Mouse (Mus musculus) heart, embryonic 13.5 days (tissue): ENCODE measurements around the gene Adam8. TPM values are rescaled to one million over a fixed set of nuclear protein-coding genes. Genes with fewer than 3 reads are reported as not detected.
A peak's percentile ranks its signal among the peaks of the same experiment; 100 is the strongest.

Experiments used
- ATAC-seq: fragments of 200-750 bp; cut with Nextera tagmentation; 2 replicates; pipeline ENCODE4 v1.8.0; 2017; ENCODE audit warnings: moderate TSS enrichment; ENCODE audit not compliant: insufficient number of reproducible peaks, low FRiP score, low TSS enrichment; ENCODE audit errors: extremely low read depth
- H3K27ac ChIP-seq: fragments of 300-500 bp; sonication (generic); replicated peaks from 2 replicates; pipeline ENCODE4 v1.5.1; 2015; ENCODE audit warnings: moderate library complexity, mild to moderate bottlenecking, inconsistent platforms
- H3K27me3 ChIP-seq: fragments of 300-500 bp; sonication (generic); replicated peaks from 2 replicates; pipeline ENCODE4 v1.6.1; 2015; ENCODE audit warnings: mild to moderate bottlenecking, inconsistent platforms
- H3K36me3 ChIP-seq: fragments of 300-500 bp; sonication (generic); 2 replicates; pipeline ENCODE4 v1.6.1; 2015; ENCODE audit warnings: mild to moderate bottlenecking, inconsistent platforms
- H3K4me1 ChIP-seq: fragments of 300-500 bp; sonication (generic); 2 replicates; pipeline ENCODE4 v1.6.1; 2015; ENCODE audit warnings: inconsistent platforms
- H3K4me2 ChIP-seq: fragments of 300-500 bp; sonication (generic); 2 replicates; pipeline ENCODE4 v1.6.1; 2015; ENCODE audit warnings: inconsistent platforms, mild to moderate bottlenecking, moderate library complexity
- H3K4me3 ChIP-seq: fragments of 300-500 bp; sonication (generic); 2 replicates; pipeline ENCODE4 v1.5.1; 2015; ENCODE audit warnings: moderate library complexity, mild to moderate bottlenecking, inconsistent platforms
- H3K9ac ChIP-seq: fragments of 300-500 bp; sonication (generic); 2 replicates; pipeline ENCODE4 v1.6.1; 2015; ENCODE audit warnings: inconsistent platforms, mild to moderate bottlenecking, moderate library complexity
- H3K9me3 ChIP-seq: fragments of 300-500 bp; sonication (generic); 2 replicates; pipeline ENCODE4 v1.6.1; 2016; ENCODE audit warnings: inconsistent platforms
- WGBS: fragments of 180-500 bp; shearing (Covaris S2); methylation state at CpG from one replicate; pipeline ENCODE4 v1.1.7; 2015; ENCODE audit warnings: mixed read lengths; 5-methylcytosine and 5-hydroxymethylcytosine counted together
- polyA plus RNA-seq: library from polyadenylated mRNA; unstranded; fragments of >200 nt; fragmentation: Nextera tagmentation; extraction: Ambion mirVana; gene quantifications from 2 replicates; pipeline ENCODE4 v1.2.1, GENCODE M21; 2015

Adam8 gene
- polyA plus RNA-seq, 1 experiment from 2014 or later: 0.83 TPM

- peak within 1 kb of the TSS; percentile 66 for H3K4me3 ChIP-seq
- 6% methylated on average over 32 of the region's 32 CpGs for WGBS
- H3K27me3 ChIP-seq: peaks cover 68% of the 10 kb centered on the region
- no peaks in the 10 kb centered on the region for H3K36me3 ChIP-seq
- H3K4me2 ChIP-seq: peak within 1 kb of the TSS; percentile 94
- no peaks in the 10 kb centered on the region for H3K9me3 ChIP-seq
- peaks cover 7% of the 10 kb centered on the region for H3K4me1 ChIP-seq
- ATAC-seq: peak; percentile 55
- no peak within 1 kb of the TSS for H3K27ac ChIP-seq
- H3K9ac ChIP-seq: peak within 1 kb of the TSS; percentile 78
Measured at GRCm38 (mm10) chr7:139978278-139978892, 14.0 kb downstream of the Adam8 start, which contains the start of gene 6430531B16Rik. Gene 6430531B16Rik (minus strand): TSS chr7:139978755.

GRCm38 (mm10) chr7:139975471-139975870 lies 16.9 kb downstream of the Adam8 start:
- Histone ChIP-seq H3K9ac (no peak overlapping the region), H3K27ac (no peak overlapping the region), H3K4me3 (no peak overlapping the region), H3K4me1 (peaks cover 7% of the 10 kb centered on the region), H3K27me3 (peaks cover 79% of the 10 kb centered on the region), H3K9me3 (no peaks in the 10 kb centered on the region), H3K36me3 (no peaks in the 10 kb centered on the region), H3K4me2 (no peak overlapping the region)
- 49% methylated on average over 5 of the region's 5 CpGs for WGBS
- ATAC-seq: no peak

GRCm38 (mm10) chr7:139974307-139974706 lies 18.1 kb downstream of the Adam8 start:
- Histone ChIP-seq H3K27ac (no peak overlapping the region), H3K9me3 (no peaks in the 10 kb centered on the region), H3K4me1 (peaks cover 5% of the 10 kb centered on the region), H3K36me3 (no peaks in the 10 kb centered on the region), H3K9ac (no peak overlapping the region), H3K4me3 (no peak overlapping the region), H3K27me3 (peaks cover 76% of the 10 kb centered on the region), H3K4me2 (no peak overlapping the region)
- no peak for ATAC-seq
- 74% methylated on average over 10 of the region's 10 CpGs for WGBS

DNA sequence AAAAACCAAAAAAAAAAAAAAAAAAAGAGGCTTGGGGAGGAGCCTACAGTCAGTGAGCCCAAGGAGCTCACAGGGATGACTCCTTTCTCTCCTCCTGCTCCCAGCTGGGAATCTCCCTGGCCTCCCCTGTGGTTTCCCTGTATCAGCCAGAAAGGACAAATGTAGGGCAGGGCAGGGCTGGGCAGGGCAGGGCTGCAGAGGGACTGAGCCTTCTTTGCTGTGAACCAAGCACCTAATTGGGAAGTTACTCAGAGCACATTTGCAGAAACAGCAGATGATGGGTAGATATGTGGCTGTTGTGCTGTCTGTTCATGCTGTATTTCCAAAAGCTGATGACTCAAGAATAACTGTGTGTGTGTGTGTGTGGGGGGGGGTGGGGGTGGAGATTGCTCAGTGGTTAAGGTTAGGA lies 19.4 kb downstream of the Adam8 start:
- ATAC-seq: no peak
- Histone ChIP-seq H3K27ac (no peak overlapping the region), H3K9ac (no peak overlapping the region), H3K4me3 (no peak overlapping the region), H3K9me3 (no peaks in the 10 kb centered on the region), H3K27me3 (peaks cover 79% of the 10 kb centered on the region), H3K4me2 (no peak overlapping the region), H3K4me1 (no peaks in the 10 kb centered on the region), H3K36me3 (no peaks in the 10 kb centered on the region)

DNA sequence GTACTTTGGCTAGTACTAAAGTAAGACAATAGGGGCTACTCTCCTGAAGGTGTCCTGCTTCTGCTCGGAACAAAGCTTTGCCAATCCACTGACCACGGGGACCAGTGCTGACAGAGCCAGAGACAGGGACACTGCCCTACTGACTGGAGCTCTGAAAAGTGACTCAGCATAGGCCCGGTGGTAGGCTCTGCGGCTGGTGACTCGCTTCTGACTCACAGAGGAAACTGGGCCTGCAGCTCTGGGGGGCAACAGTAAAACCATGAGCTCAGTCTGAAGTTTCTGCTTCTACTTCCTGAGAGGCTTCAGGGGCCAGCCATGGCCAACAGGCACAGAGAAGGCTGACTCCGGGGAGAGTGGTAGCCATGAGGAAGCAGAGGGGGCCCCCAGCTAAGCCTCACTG lies 20.9 kb downstream of the Adam8 start:
- Histone ChIP-seq H3K4me2 (no peak overlapping the region), H3K27ac (no peak overlapping the region), H3K9ac (no peak overlapping the region), H3K4me3 (no peak overlapping the region), H3K9me3 (no peaks in the 10 kb centered on the region), H3K36me3 (no peaks in the 10 kb centered on the region), H3K27me3 (peaks cover 76% of the 10 kb centered on the region), H3K4me1 (no peaks in the 10 kb centered on the region)
- no peak for ATAC-seq
- WGBS: 48% methylated on average over 6 of the region's 6 CpGs

DNA sequence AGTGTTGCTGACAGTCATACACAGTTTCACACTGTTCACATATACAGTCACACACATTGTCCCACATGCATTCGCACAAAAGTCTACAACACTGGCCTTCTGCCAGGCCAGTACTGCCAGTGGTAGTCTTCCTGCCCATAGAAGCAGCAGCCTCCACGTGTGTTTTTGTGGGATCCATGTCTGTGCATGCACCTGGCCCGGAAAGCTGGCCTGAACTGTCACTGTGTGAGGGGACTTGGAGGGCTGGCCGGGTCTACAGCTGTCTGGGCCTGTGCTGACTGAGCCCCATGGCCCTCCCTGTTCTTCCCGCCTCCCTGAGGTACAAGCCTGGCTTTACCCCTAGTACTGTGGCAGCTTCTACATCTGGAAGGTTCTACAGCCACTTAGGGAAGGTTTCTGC lies 21.4 kb downstream of the Adam8 start:
- ATAC-seq: no peak
- Histone ChIP-seq H3K4me3 (no peak overlapping the region), H3K9me3 (no peaks in the 10 kb centered on the region), H3K4me1 (no peaks in the 10 kb centered on the region), H3K27me3 (peaks cover 76% of the 10 kb centered on the region), H3K27ac (no peak overlapping the region), H3K9ac (no peak overlapping the region), H3K36me3 (no peaks in the 10 kb centered on the region), H3K4me2 (no peak overlapping the region)
- 72% methylated on average over 5 of the region's 5 CpGs for WGBS

DNA sequence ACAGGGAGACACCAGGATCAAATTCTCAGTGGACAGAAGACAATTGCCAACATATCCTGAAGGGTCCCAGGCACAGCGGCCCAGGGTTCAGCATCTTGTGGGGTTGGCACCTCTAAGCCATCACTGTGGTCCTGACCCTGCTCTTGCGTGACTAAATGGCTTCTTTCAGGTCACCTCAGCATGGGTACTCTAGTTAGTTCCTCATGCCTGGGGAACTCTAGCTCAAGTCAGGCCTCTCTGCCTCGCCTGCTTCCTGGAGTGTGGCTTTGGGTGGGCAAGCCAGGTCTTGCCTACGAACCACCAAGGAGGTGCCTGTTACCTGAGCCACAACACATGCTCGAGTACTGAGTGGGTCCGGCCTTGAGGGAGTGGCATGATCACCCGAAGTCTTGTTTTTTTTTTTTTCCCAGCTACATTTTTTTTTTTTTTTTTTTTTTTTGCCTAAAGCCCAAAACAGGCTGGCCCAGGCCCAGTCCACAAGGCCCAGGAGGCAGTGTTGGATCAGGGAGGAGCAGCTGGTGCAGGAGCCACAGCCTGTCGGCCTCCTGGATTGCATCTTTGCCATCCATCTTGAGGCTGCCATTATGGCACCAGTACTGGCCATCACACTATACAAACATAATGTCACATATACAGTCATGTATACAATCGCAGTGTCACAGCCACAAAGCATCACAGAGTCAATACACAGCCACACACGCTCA lies 22.0 kb downstream of the Adam8 start:
- ATAC-seq: no peak
- WGBS: 81% methylated on average over 10 of the region's 10 CpGs
- Histone ChIP-seq H3K36me3 (no peaks in the 10 kb centered on the region), H3K4me1 (no peaks in the 10 kb centered on the region), H3K4me2 (no peak overlapping the region), H3K27ac (no peak overlapping the region), H3K9me3 (no peaks in the 10 kb centered on the region), H3K27me3 (peaks cover 77% of the 10 kb centered on the region), H3K4me3 (no peak overlapping the region), H3K9ac (no peak overlapping the region)

GRCm38 (mm10) chr7:139969348-139970130 lies 22.8 kb downstream of the Adam8 start:
- ATAC-seq: no peak
- Histone ChIP-seq H3K4me1 (no peaks in the 10 kb centered on the region), H3K4me2 (no peak overlapping the region), H3K9me3 (no peaks in the 10 kb centered on the region), H3K27ac (no peak overlapping the region), H3K4me3 (no peak overlapping the region), H3K36me3 (no peaks in the 10 kb centered on the region), H3K27me3 (peaks cover 84% of the 10 kb centered on the region), H3K9ac (no peak overlapping the region)
- 43% methylated on average over 10 of the region's 10 CpGs for WGBS

- no peak overlapping the region for H3K27ac ChIP-seq
- ATAC-seq: no peak
- no peak overlapping the region for H3K9ac ChIP-seq
- H3K27me3 ChIP-seq: peaks cover 76% of the 10 kb centered on the region
- H3K4me2 ChIP-seq: no peak overlapping the region
- no peaks in the 10 kb centered on the region for H3K36me3 ChIP-seq
- H3K4me3 ChIP-seq: no peak overlapping the region
- 52% methylated on average over 5 of the region's 5 CpGs for WGBS
- H3K9me3 ChIP-seq: no peaks in the 10 kb centered on the region
- H3K4me1 ChIP-seq: no peaks in the 10 kb centered on the region
Measured at GRCm38 (mm10) chr7:139968428-139968827, 23.9 kb downstream of the Adam8 start.

DNA sequence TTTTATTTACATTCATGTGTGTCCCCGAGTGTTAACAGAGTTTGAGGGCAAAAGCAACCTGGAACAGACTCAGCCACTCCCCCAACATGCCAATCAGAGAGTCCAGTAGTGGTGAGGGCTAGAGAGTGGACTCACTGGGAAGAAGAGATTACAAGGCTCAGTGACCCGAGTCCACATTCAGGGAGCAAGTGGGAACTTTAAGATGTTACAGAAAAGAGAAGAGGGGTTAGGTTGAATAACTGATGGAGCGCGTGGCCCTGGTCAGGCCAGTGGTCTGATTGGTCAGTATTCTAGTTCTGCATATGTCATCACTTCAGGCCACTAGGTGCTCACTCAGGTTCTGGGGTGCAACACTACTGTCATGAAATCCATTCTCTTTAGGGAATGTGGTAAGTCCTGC lies 25.2 kb downstream of the Adam8 start:
- no peak overlapping the region for H3K27ac ChIP-seq
- no peak for ATAC-seq
- no peak overlapping the region for H3K9ac ChIP-seq
- H3K27me3 ChIP-seq: peaks cover 67% of the 10 kb centered on the region
- H3K4me2 ChIP-seq: no peak overlapping the region
- H3K4me1 ChIP-seq: no peaks in the 10 kb centered on the region
- no peaks in the 10 kb centered on the region for H3K9me3 ChIP-seq
- H3K36me3 ChIP-seq: no peaks in the 10 kb centered on the region
- WGBS: 20% methylated on average over 4 of the region's 4 CpGs
- H3K4me3 ChIP-seq: no peak overlapping the region

- no peak for ATAC-seq
- 47% methylated on average over 4 of the region's 4 CpGs for WGBS
Measured at GRCm38 (mm10) chr7:139963814-139964213, 28.5 kb downstream of the Adam8 start.

More at GRCm38 (mm10) chr7:139963814-139964213, 28.5 kb downstream of the Adam8 start:
- no peaks in the 10 kb centered on the region for H3K36me3 ChIP-seq
- no peak overlapping the region for H3K4me3 ChIP-seq
- no peak overlapping the region for H3K4me2 ChIP-seq
- H3K9me3 ChIP-seq: no peaks in the 10 kb centered on the region
- no peak overlapping the region for H3K27ac ChIP-seq
- peaks cover 62% of the 10 kb centered on the region for H3K27me3 ChIP-seq
- no peaks in the 10 kb centered on the region for H3K4me1 ChIP-seq
- no peak overlapping the region for H3K9ac ChIP-seq
